Mouse (Mus musculus) E14TG2a.4 (cell line): ENCODE measurements around the gene Smyd1.

ENCODE experiments used
- CTCF ChIP-seq: conservative IDR thresholded peaks from 2 replicates; pipeline ENCODE4 v1.5.1; 2014; ENCODE audit warnings: low read length
- NANOG ChIP-seq: IDR thresholded peaks from 2 replicates; pipeline ENCODE4 v1.6.1; 2014; ENCODE audit warnings: borderline replicate concordance, low read length, mixed read lengths
- POU5F1 ChIP-seq: IDR thresholded peaks from 2 replicates; pipeline ENCODE4 v1.6.1; 2014; ENCODE audit warnings: low read length, borderline replicate concordance

DNA sequence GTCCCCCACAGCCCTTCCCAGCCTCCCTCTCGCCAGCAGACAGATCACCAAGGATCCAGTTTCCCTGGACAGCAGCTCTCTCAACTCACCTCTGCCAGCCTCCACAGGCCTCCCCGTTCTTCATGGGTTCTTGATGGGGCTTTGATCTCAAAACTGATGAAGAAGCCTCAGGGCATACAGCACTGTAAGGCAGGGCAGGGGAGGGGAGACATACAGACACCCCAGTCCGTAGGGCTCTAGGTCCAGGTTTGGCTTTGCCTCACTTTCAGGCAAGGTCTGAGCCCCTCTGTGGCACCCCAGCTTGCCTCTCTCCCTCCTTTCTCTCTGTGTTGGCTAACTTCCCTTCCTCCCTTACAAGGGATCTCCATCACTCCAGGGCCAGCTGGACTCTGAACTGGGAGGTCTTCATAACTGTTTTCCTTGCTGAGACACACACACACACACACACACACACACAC is at the start of gene Smyd1:
- TF ChIP-seq CTCF, result no peak
- no peak for TF ChIP-seq POU5F1
- TF ChIP-seq NANOG, result no peak
